Mouse (Mus musculus) liver, adult 2 months (tissue): ENCODE measurements at regions not wholly inside any gene's neighbourhood (a gene's known extent, or its start where the extent isn't known, plus 50 kb on each side); places are given as distances from the start of the nearest gene placed in this dataset.

Source experiments
- DNase-seq: peaks from one replicate; pipeline ENCODE4 v3.0.0-alpha.2; 2011; ENCODE audit warnings: low read depth, low spot score; ENCODE audit errors: extremely low read depth
- H3K27ac ChIP-seq: fragments of 200-500 bp; replicated peaks from 2 replicates; pipeline ENCODE4 v1.5.1; 2012; ENCODE audit warnings: low read depth, mild to moderate bottlenecking, control low read depth, inconsistent platforms, low read length; ENCODE audit not compliant: insufficient read depth
- H3K27me3 ChIP-seq: fragments of 200-500 bp; 2 replicates; pipeline ENCODE4 v1.6.1; 2012; ENCODE audit warnings: mild to moderate bottlenecking, moderate library complexity, low read length, inconsistent platforms; ENCODE audit not compliant: control insufficient read depth, insufficient read depth
- H3K36me3 ChIP-seq: fragments of 200-500 bp; 2 replicates; pipeline ENCODE4 v1.6.1; 2012; ENCODE audit warnings: low read length, inconsistent platforms; ENCODE audit not compliant: control insufficient read depth, insufficient read depth
- H3K4me1 ChIP-seq: fragments of 200-500 bp; 2 replicates; pipeline ENCODE4 v1.6.1; 2011; ENCODE audit warnings: low read length; ENCODE audit not compliant: control insufficient read depth, insufficient read depth
- H3K4me3 ChIP-seq: fragments of 200-500 bp; 2 replicates; pipeline ENCODE4 v1.5.1; 2011; ENCODE audit warnings: low read depth, mild to moderate bottlenecking, control low read depth, low read length, moderate library complexity; ENCODE audit not compliant: insufficient read depth
- H3K79me2 ChIP-seq: fragments of 200-500 bp; 2 replicates; pipeline ENCODE4 v1.6.1; 2012; ENCODE audit warnings: inconsistent platforms, mild to moderate bottlenecking, low read length, moderate library complexity; ENCODE audit not compliant: control insufficient read depth, insufficient read depth
- H3K9ac ChIP-seq: fragments of 200-500 bp; 2 replicates; pipeline ENCODE4 v1.6.1; 2012; ENCODE audit warnings: low read depth, mild to moderate bottlenecking, control low read depth, inconsistent platforms, low read length
- CTCF ChIP-seq: fragments of 200-500 bp; IDR thresholded peaks from 2 replicates; pipeline ENCODE4 v1.5.1; 2011; ENCODE audit warnings: low read depth, low read length, control low read depth
- POLR2A ChIP-seq: fragments of 200-500 bp; IDR thresholded peaks from 2 replicates; pipeline ENCODE4 v1.6.1; 2011; ENCODE audit warnings: low read length, control low read depth; ENCODE audit not compliant: insufficient read depth; ENCODE audit errors: extremely low read depth
- WGBS: fragments of 180-500 bp; shearing (Covaris S2); methylation state at CpG from one replicate; pipeline ENCODE4 v1.1.7; 2018; 5-methylcytosine and 5-hydroxymethylcytosine counted together

GRCm38 (mm10) chr4:131671784-131672515 lies 166.1 kb downstream of the Ptpru start:
- Histone ChIP-seq H3K9ac (no peak overlapping the region), H3K4me3 (no peak overlapping the region), H3K27me3 (no peaks in the 10 kb centered on the region), H3K36me3 (no peaks in the 10 kb centered on the region), H3K79me2 (no peaks in the 10 kb centered on the region), H3K4me1 (no peaks in the 10 kb centered on the region), H3K27ac (no peak overlapping the region)
- 28% methylated on average over 11 of the region's 11 CpGs for WGBS
- DNase-seq = no peak
- TF ChIP-seq CTCF = no peak
- no peak for TF ChIP-seq POLR2A

GRCm38 (mm10) chr4:131677966-131678365 lies 160.1 kb downstream of the Ptpru start:
- no peak overlapping the region for H3K4me3 ChIP-seq
- no peak for DNase-seq
- TF ChIP-seq CTCF (no peak), POLR2A (no peak)
- H3K27me3 ChIP-seq = no peaks in the 10 kb centered on the region
- H3K27ac ChIP-seq = no peak overlapping the region
- no peaks in the 10 kb centered on the region for H3K36me3 ChIP-seq
- WGBS = 78% methylated on average over 7 of the region's 7 CpGs
- no peaks in the 10 kb centered on the region for H3K4me1 ChIP-seq
- H3K79me2 ChIP-seq = no peaks in the 10 kb centered on the region
- H3K9ac ChIP-seq = no peak overlapping the region

DNA sequence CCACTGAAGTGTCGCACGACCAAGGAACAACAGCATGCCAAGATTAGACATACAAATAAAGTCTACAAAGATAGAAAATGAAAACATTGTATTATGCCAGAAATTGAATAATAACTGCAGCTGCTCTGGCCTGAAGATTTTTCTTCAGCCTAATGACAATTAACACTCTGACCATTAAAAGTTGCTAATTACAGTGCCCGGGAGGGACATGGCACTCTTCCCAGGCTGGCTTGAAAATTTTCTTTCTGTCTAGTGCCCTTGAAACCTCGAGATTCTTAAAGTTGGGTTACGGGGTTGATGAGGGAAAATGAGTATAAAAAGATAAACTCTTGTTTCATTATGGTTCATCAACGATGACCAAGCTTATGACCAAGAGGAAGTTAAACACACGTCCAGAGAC lies 154.9 kb downstream of the Ptpru start:
- no peak for DNase-seq
- 71% methylated on average over 7 of the region's 7 CpGs for WGBS
- no peaks in the 10 kb centered on the region for H3K27me3 ChIP-seq
- H3K4me3 ChIP-seq = no peak overlapping the region
- TF ChIP-seq POLR2A = no peak
- TF ChIP-seq CTCF = no peak
- H3K9ac ChIP-seq = no peak overlapping the region
- H3K79me2 ChIP-seq = no peaks in the 10 kb centered on the region
- H3K27ac ChIP-seq = no peak overlapping the region
- H3K4me1 ChIP-seq = no peaks in the 10 kb centered on the region
- no peaks in the 10 kb centered on the region for H3K36me3 ChIP-seq

GRCm38 (mm10) chr4:131685544-131685943 lies 152.5 kb downstream of the Ptpru start:
- no peak overlapping the region for H3K4me3 ChIP-seq
- no peak for DNase-seq
- H3K4me1 ChIP-seq = no peaks in the 10 kb centered on the region
- no peaks in the 10 kb centered on the region for H3K79me2 ChIP-seq
- WGBS = 96% methylated on average over 4 of the region's 4 CpGs
- TF ChIP-seq CTCF (no peak), POLR2A (no peak)
- H3K36me3 ChIP-seq = no peaks in the 10 kb centered on the region
- no peak overlapping the region for H3K9ac ChIP-seq
- no peak overlapping the region for H3K27ac ChIP-seq
- H3K27me3 ChIP-seq = no peaks in the 10 kb centered on the region

DNA sequence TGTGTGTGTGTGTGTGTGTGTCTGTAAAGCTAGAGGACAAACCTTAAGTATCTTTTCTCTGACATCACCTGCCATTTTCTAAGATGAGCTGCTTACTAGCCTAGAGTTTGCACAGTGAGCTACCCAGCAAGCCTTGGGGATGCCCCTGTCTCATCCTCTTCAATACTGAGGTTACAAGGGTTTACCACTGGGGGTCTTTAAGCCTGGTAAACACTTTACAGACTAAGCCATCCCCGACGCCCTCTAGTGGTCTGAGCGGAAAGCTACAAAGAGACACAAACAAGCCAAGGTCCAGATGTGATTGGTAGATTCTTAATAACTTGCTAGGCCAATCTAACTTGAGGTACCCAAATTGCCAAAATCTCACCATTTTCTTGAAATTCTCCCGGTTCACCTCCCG lies 143.9 kb downstream of the Ptpru start:
- no peaks in the 10 kb centered on the region for H3K4me1 ChIP-seq
- no peak overlapping the region for H3K27ac ChIP-seq
- DNase-seq = peak; percentile 1
- no peak overlapping the region for H3K9ac ChIP-seq
- TF ChIP-seq POLR2A (no peak), CTCF (no peak; the same call in 1 of the 2 replicates)
- no peak overlapping the region for H3K4me3 ChIP-seq
- 10% methylated on average over 5 of the region's 5 CpGs for WGBS
- H3K36me3 ChIP-seq = no peaks in the 10 kb centered on the region
- no peaks in the 10 kb centered on the region for H3K27me3 ChIP-seq
- H3K79me2 ChIP-seq = no peaks in the 10 kb centered on the region
